Mouse (Mus musculus): ENCODE results near the gene Cers2. TPM values are rescaled to one million over a fixed set of nuclear protein-coding genes. Genes with fewer than 3 reads are reported as not detected.

The Cers2 gene
- polyA plus RNA-seq (2011; ENCODE audit: insufficient read length, low read depth, missing spikeins), result 159 and 178 TPM in 2 replicates

DNA sequence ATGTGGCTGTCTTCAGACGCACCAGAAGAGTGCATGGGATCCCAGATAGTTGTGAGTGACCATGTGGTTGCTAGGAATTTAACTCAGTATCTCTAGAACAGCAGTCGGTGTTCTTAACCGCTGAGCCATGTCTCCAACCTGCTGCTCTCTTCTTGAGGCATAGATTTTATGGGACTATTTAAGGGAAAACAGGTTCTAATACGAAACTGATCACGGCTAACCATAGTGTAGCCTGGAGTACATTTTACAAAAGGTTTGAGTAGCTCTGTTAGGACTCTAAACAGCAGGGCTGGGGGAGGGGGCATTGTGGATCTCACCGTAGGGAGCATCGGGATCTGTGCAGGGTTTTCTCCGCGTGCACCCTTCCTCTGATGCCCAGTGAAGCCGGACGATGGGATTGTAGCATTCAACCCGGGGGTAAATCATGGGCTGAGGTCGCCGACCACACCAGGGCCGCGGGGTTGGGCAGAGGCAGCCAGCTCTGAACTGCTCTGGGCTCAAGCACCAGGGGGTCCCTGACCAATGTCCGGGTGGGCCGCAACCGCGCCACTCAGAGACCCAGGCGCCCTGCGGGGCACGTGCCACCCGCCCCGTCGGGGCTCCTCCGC is at the start of gene Cers2:
Gene Cers2 (plus strand): TSS at position 306 of the 608 bp plus-strand sequence.
- peak within 1 kb of the TSS; percentile 65 for H3K27ac ChIP-seq (ENCODE audit: insufficient read depth, low read length)
- H3K4me1 ChIP-seq (ENCODE audit: control insufficient read depth, insufficient read depth, low read length), result peaks cover 17% of the 10 kb centered on the region; the same call in 1 of the 2 replicates
- TF ChIP-seq CTCF (IDR thresholded peaks at IDR 0.05; ENCODE audit: borderline replicate concordance, insufficient read depth, low read length) (no peak), POLR2A (IDR thresholded peaks at IDR 0.05; ENCODE audit: low read depth, low read length) (peak; percentile 30)
- H3K4me3 ChIP-seq (ENCODE audit: insufficient read depth, low read length), result peak within 1 kb of the TSS; percentile 85

DNA sequence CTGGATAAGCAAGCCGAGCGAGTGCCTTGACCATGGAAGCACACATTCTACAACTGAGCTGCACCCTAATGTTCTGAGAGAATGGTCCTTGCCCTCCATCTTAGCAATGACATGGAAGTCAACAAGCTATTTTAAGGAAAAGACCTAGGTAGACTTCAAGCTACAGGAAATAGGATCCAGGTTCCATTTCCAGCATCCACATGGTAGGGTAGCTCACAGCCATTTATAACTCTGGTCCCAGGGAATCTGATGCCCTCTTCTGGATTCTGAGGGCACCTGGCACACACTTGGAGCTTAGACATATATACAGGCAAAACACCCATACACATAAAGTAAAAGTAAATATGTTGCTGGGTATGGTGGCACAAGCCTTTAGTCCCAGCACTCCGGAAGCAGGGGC is 48.5 kb upstream of the Cers2 start:
- Histone ChIP-seq H3K4me1 (ENCODE audit: control insufficient read depth, insufficient read depth, low read length) (peaks cover 6% of the 10 kb centered on the region; the same call in 1 of the 2 replicates), H3K4me3 (ENCODE audit: insufficient read depth, low read length) (no peak overlapping the region), H3K27ac (ENCODE audit: insufficient read depth, low read length) (no peak overlapping the region)
- TF ChIP-seq POLR2A (IDR thresholded peaks at IDR 0.05; ENCODE audit: low read depth, low read length) (no peak), CTCF (IDR thresholded peaks at IDR 0.05; ENCODE audit: borderline replicate concordance, insufficient read depth, low read length) (no peak)

DNA sequence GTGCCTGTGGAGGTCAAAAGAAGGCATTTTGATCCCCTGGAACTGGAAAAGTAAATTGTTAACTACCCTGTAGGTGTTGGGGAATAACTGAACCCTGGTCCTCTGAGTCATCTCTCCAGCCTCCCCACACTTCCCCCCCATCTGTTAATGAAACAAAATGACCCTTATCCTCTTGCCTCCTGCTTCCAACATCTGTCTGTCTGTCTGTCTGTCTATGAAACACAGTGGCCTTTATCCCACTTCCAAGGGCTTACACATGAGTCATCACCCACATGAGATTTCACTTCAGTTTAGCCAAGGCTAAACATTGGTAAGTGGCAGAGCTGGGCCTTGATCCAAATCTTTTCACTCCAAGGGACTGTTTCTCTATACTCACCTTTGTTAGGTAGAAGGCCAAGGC is 46.7 kb upstream of the Cers2 start:
- TF ChIP-seq CTCF (IDR thresholded peaks at IDR 0.05; ENCODE audit: borderline replicate concordance, insufficient read depth, low read length), result no peak
- no peak for TF ChIP-seq POLR2A (IDR thresholded peaks at IDR 0.05; ENCODE audit: low read depth, low read length)
- Histone ChIP-seq H3K4me1 (ENCODE audit: control insufficient read depth, insufficient read depth, low read length) (no peaks in the 10 kb centered on the region), H3K4me3 (ENCODE audit: insufficient read depth, low read length) (no peak overlapping the region), H3K27ac (ENCODE audit: insufficient read depth, low read length) (no peak overlapping the region)

DNA sequence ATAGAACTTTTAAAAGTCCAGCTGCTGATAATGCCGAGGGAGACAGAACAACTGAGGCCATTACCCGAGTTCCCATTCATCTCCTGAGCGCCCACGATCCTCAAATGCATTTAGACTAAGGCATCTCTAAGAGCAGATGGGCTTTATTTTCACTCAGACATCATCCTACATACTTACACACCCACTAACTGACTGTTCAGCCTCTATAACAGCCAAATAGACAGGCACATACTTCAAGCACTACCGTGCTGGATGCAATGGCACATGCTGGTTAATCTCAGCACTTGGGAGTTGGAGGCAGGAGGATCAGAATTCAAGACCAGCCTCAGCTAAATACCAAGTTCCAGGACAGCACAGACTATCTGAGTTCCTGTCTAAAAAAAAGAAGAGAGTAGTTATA is 44.8 kb upstream of the Cers2 start:
- H3K4me1 ChIP-seq (ENCODE audit: control insufficient read depth, insufficient read depth, low read length), result no peaks in the 10 kb centered on the region
- TF ChIP-seq POLR2A (IDR thresholded peaks at IDR 0.05; ENCODE audit: low read depth, low read length) (no peak), CTCF (IDR thresholded peaks at IDR 0.05; ENCODE audit: borderline replicate concordance, insufficient read depth, low read length) (no peak)
- H3K27ac ChIP-seq (ENCODE audit: insufficient read depth, low read length), result no peak overlapping the region
- H3K4me3 ChIP-seq (ENCODE audit: insufficient read depth, low read length), result no peak overlapping the region

DNA sequence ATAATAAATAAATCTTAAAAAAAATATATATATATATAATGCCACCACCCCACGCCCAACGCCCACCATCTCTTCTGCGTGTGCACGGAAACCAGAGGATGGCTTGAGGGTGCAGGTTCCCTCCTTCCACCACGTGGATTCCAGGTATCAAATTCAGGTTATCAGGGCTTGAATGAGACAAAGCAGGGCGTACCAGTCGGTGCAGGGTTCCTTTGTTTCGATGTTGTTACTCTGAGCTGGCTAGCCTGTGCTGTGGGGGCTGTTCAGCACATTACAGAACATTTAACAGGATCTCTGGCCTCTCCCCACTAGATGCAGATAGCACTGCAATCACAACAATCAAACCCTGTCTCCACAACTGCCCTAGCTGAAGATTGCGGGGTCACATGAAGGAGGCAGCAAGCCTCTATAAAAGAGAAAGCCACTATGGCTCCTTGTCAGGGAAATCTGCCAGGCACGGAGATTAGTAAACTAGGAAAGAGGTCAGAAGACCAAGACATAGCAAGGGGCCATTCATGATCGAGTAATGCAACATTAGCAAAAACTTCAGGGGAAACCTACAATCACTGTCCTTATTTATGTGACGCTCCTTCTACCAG is 43.7 kb upstream of the Cers2 start:
- Histone ChIP-seq H3K4me3 (ENCODE audit: insufficient read depth, low read length) (no peak overlapping the region), H3K27ac (ENCODE audit: insufficient read depth, low read length) (no peak overlapping the region), H3K4me1 (ENCODE audit: control insufficient read depth, insufficient read depth, low read length) (no peaks in the 10 kb centered on the region)
- TF ChIP-seq POLR2A (IDR thresholded peaks at IDR 0.05; ENCODE audit: low read depth, low read length), result no peak
- no peak for TF ChIP-seq CTCF (IDR thresholded peaks at IDR 0.05; ENCODE audit: borderline replicate concordance, insufficient read depth, low read length)

DNA sequence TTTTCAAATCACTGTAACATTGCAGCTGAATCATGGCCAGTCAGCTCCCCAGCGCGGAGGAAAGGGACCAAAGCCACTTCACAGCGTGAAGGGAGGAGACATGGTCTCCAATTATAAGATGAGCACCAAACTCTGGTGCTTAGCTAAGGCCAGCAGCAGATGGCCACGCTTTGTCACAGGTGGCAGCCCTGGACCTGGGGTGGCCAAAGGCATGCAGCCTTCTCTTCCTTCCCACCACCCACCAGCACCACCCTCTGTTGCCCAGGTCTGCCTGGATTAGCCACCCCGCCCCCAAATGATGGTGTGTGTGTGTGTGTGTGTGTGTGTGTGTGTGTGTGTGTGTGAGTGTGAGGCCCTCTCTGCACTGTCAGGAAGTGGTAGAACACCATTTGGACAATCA is 41.1 kb upstream of the Cers2 start:
- Histone ChIP-seq H3K27ac (ENCODE audit: insufficient read depth, low read length) (no peak overlapping the region), H3K4me1 (ENCODE audit: control insufficient read depth, insufficient read depth, low read length) (no peaks in the 10 kb centered on the region; the same call in 1 of the 2 replicates), H3K4me3 (ENCODE audit: insufficient read depth, low read length) (no peak overlapping the region)
- TF ChIP-seq POLR2A (IDR thresholded peaks at IDR 0.05; ENCODE audit: low read depth, low read length) (no peak), CTCF (IDR thresholded peaks at IDR 0.05; ENCODE audit: borderline replicate concordance, insufficient read depth, low read length) (no peak)

DNA sequence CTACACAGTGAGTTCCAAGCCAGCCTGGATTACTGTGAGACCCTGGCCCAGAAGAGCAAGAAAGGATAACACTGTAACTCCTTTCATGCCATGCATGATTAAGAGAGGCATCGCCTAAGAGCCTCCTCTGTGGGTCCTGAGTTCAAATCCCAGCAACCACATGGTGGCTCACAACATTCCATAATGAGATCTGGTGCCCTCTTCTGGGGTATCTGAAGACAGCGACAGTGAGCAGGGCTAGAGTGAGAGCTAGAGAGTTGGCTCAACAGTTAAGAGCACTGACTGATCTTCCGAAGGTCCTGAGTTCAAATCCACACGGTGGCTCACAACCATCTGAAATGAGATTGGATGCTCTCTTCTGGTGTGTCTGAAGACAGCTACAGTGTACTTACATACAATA is 40.1 kb upstream of the Cers2 start:
- TF ChIP-seq CTCF (IDR thresholded peaks at IDR 0.05; ENCODE audit: borderline replicate concordance, insufficient read depth, low read length) (no peak), POLR2A (IDR thresholded peaks at IDR 0.05; ENCODE audit: low read depth, low read length) (no peak)
- H3K4me3 ChIP-seq (ENCODE audit: insufficient read depth, low read length), result no peak overlapping the region
- H3K27ac ChIP-seq (ENCODE audit: insufficient read depth, low read length), result no peak overlapping the region
- no peaks in the 10 kb centered on the region; the same call in 1 of the 2 replicates for H3K4me1 ChIP-seq (ENCODE audit: control insufficient read depth, insufficient read depth, low read length)

DNA sequence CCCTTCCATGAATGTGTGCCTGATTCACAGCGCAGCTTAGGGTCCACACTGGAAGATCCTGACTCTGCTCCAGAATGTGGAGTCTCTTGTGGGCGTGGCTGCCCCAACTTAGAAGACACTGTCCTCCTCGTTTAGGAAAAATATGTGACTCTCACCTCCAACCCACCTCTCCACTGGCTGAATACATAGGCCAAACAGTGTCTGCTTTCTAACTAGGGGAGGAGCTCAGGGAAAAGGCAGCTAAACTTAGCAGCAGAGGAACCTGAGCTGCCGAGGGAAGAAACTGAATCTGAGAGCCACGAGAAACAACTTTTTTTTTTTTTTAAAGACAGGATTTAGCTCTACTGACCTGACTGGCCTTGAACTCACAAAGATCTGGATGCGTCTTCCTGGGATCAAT is 39.4 kb upstream of the Cers2 start:
- Histone ChIP-seq H3K4me1 (ENCODE audit: control insufficient read depth, insufficient read depth, low read length) (no peaks in the 10 kb centered on the region; the same call in 1 of the 2 replicates), H3K27ac (ENCODE audit: insufficient read depth, low read length) (no peak overlapping the region), H3K4me3 (ENCODE audit: insufficient read depth, low read length) (no peak overlapping the region)
- TF ChIP-seq CTCF (IDR thresholded peaks at IDR 0.05; ENCODE audit: borderline replicate concordance, insufficient read depth, low read length) (no peak), POLR2A (IDR thresholded peaks at IDR 0.05; ENCODE audit: low read depth, low read length) (no peak)

DNA sequence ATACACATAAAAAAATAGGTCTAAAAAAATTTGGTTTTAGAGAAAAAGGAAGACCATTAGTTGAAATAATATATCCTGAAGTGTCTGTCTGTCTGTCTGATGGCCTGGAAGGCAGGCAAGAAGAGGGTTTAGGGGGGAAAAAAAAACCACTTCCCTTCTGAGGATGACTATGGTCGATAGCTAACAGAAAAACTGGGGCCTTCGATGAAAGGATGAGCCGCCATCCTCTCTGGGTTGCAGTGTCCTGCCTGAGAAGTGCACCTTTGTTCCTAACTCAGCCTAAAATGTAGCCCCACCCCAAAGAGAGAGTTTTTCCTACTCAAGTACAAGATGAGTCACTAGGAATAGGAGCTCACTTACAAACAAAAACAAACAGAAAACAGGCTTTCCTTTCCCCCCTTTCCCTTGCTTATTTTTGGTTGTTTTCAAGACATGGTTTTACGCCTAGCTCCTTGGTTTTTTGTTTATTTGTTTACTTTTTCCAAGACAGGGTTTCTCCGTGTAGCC is 38.1 kb upstream of the Cers2 start:
- H3K27ac ChIP-seq (ENCODE audit: insufficient read depth, low read length), result no peak overlapping the region
- H3K4me3 ChIP-seq (ENCODE audit: insufficient read depth, low read length), result no peak overlapping the region
- H3K4me1 ChIP-seq (ENCODE audit: control insufficient read depth, insufficient read depth, low read length), result no peaks in the 10 kb centered on the region; the same call in 1 of the 2 replicates
- TF ChIP-seq POLR2A (IDR thresholded peaks at IDR 0.05; ENCODE audit: low read depth, low read length), result no peak
- TF ChIP-seq CTCF (IDR thresholded peaks at IDR 0.05; ENCODE audit: borderline replicate concordance, insufficient read depth, low read length), result no peak

DNA sequence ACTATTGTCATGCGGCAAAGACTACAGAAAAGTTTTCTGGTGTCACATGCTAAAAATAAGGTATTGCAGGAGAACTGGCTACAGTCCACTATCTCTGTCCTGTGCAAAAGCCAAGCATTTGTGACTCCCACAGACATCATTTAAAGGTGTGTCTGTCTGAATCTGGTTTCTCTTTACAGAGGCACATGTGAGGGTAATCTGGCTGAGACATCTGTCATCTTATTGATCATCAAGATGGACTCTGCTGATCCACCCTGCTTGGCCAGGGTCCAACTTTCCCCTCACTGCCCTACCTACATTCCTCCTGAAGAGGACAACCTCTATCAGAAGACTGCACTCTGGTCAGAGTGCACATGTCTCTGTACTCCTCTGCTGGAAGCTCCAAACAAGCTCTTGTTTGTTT is 37.4 kb upstream of the Cers2 start:
- TF ChIP-seq CTCF (IDR thresholded peaks at IDR 0.05; ENCODE audit: borderline replicate concordance, insufficient read depth, low read length), result no peak
- H3K27ac ChIP-seq (ENCODE audit: insufficient read depth, low read length), result no peak overlapping the region
- no peaks in the 10 kb centered on the region; the same call in 1 of the 2 replicates for H3K4me1 ChIP-seq (ENCODE audit: control insufficient read depth, insufficient read depth, low read length)
- H3K4me3 ChIP-seq (ENCODE audit: insufficient read depth, low read length), result no peak overlapping the region

All from embryonic fibroblast, embryonic 13.5 days (primary cell).